Mouse (Mus musculus): ENCODE data around the gene Sox5. TPM values are rescaled to one million over a fixed set of nuclear protein-coding genes. Genes with fewer than 3 reads are reported as not detected.

The Sox5 gene
- polyA plus RNA-seq, 1 experiment from 2014 or later = 3.3 TPM

DNA sequence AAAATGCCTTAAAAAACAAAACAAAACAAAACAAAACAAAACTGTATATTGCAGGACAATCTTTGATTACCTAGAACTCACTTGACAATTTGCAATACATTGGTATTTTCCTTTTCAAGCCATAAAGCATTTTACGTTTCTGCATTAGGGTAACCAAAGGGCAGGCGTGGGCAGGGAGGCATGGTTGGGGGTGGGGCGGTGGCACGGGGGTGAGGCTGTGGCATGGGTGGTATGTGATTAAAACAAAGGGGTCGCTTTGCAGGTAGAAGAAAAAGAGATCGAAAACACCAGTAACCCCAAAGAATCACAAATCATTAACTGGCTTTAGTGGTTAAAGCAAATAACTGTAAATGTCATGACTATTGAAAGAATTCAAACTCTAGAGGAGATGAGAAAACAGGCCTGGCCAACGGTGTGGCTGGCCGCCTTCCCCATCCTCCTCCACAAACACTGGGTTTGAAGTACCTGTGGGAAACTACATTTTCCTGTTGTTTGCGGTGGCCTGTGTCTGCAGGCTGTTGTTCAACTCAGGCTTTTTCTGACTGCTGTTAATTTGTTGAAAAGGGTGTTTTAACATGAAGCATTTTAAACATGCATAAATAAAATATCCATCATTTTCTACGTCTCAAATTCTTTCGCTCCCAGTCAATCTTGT is 289.9 kb downstream of the Sox5 start:
- no peak for TF ChIP-seq CTCF (IDR thresholded peaks at IDR 0.05; ENCODE audit: low read depth)
- no peak overlapping the region for H3K4me3 ChIP-seq (ENCODE audit: low read depth, low read length)
- no peaks in the 10 kb centered on the region for H3K27me3 ChIP-seq (replicated peaks; ENCODE audit: control insufficient read depth, insufficient read depth, low read length)
- ATAC-seq = no peak
- 54% methylated on average over 11 of the region's 11 CpGs for WGBS
- no peak overlapping the region for H3K27ac ChIP-seq (ENCODE audit: low read depth, low read length)
- no peak overlapping the region for H3K9ac ChIP-seq (ENCODE audit: low read depth, low read length)
- H3K36me3 ChIP-seq (ENCODE audit: control insufficient read depth, insufficient read depth) = no peaks in the 10 kb centered on the region
- no peaks in the 10 kb centered on the region for H3K9me3 ChIP-seq (ENCODE audit: control insufficient read depth)
- H3K4me2 ChIP-seq (replicated peaks; ENCODE audit: low read depth) = no peak overlapping the region
- no peaks in the 10 kb centered on the region for H3K4me1 ChIP-seq (replicated peaks; ENCODE audit: control insufficient read depth, insufficient read depth, low read length)

DNA sequence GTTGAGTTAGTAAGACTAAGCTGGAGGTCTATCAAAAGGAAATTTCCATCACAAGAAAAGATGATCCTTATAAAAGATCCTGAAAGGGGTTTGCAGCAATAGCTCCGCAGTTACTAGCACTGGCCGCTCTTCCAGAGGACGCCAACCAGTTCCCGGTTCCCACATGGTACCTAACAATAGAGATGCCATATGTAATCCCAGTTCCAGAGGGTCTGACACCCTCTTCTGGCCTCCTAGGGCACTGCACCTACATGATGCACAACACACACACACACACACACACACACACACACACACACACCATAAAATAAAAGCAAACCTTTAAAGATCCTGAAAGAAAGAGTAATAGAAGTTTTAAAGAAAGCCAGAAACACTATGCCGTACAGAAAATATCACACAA is 290.9 kb downstream of the Sox5 start:
- WGBS = 98% methylated on average over 5 of the region's 5 CpGs
- Histone ChIP-seq H3K27ac (ENCODE audit: low read depth, low read length) (no peak overlapping the region), H3K36me3 (ENCODE audit: control insufficient read depth, insufficient read depth) (no peaks in the 10 kb centered on the region), H3K4me3 (ENCODE audit: low read depth, low read length) (no peak overlapping the region), H3K27me3 (replicated peaks; ENCODE audit: control insufficient read depth, insufficient read depth, low read length) (no peaks in the 10 kb centered on the region), H3K4me2 (replicated peaks; ENCODE audit: low read depth) (no peak overlapping the region), H3K4me1 (replicated peaks; ENCODE audit: control insufficient read depth, insufficient read depth, low read length) (no peaks in the 10 kb centered on the region), H3K9me3 (ENCODE audit: control insufficient read depth) (no peaks in the 10 kb centered on the region; the same call in 1 of the 2 replicates), H3K9ac (ENCODE audit: low read depth, low read length) (no peak overlapping the region)
- no peak for TF ChIP-seq CTCF (IDR thresholded peaks at IDR 0.05; ENCODE audit: low read depth)
- no peak for ATAC-seq

DNA sequence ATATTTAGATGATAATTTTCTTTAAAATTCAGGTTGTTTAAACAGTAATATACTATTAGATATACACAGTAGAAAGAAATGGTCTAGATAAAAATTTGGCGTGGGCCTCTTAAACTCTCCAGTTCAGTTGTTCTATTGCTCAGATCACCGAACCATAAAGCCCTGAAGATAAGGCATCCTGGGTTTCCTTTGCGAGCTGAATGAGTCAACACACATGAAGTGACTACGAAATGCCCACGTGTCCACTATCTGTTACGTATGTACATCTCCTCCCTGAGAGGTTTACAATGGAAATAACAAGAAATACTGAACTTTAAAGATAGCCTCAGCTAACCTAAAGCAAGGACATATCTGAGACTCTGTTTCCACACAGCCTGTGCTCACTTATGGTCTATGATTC is 296.2 kb downstream of the Sox5 start:
- no peak for ATAC-seq
- Histone ChIP-seq H3K9ac (ENCODE audit: low read depth, low read length) (no peak overlapping the region), H3K4me2 (replicated peaks; ENCODE audit: low read depth) (no peak overlapping the region), H3K4me1 (replicated peaks; ENCODE audit: control insufficient read depth, insufficient read depth, low read length) (no peaks in the 10 kb centered on the region), H3K36me3 (ENCODE audit: control insufficient read depth, insufficient read depth) (no peaks in the 10 kb centered on the region), H3K27ac (ENCODE audit: low read depth, low read length) (no peak overlapping the region), H3K9me3 (ENCODE audit: control insufficient read depth) (no peaks in the 10 kb centered on the region; the same call in 1 of the 2 replicates), H3K27me3 (replicated peaks; ENCODE audit: control insufficient read depth, insufficient read depth, low read length) (no peaks in the 10 kb centered on the region), H3K4me3 (ENCODE audit: low read depth, low read length) (no peak overlapping the region)
- no peak for TF ChIP-seq CTCF (IDR thresholded peaks at IDR 0.05; ENCODE audit: low read depth)
- WGBS = 57% methylated on average over 6 of the region's 6 CpGs

DNA sequence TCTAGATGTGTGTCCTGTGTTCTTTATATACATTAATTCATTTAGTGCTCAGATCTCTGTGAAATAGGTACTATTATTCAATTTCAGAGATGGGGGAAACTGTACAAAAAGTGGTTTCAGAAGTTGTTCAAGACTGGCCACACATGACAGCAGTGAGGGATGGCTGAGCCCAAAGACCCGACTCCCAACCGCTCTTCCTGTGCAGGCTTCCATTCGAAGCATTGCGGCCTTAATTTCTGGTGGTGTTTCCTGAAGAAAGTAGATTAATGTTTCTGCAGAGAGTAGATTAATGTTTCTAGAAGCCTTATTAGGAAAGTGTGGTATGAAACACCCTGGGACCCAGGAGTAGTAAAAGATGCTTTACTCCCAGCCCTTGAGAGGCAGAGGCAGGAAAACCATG is 298.6 kb downstream of the Sox5 start:
- Histone ChIP-seq H3K4me3 (ENCODE audit: low read depth, low read length) (no peak overlapping the region), H3K9ac (ENCODE audit: low read depth, low read length) (no peak overlapping the region), H3K27ac (ENCODE audit: low read depth, low read length) (no peak overlapping the region), H3K4me2 (replicated peaks; ENCODE audit: low read depth) (no peak overlapping the region), H3K36me3 (ENCODE audit: control insufficient read depth, insufficient read depth) (no peaks in the 10 kb centered on the region), H3K27me3 (replicated peaks; ENCODE audit: control insufficient read depth, insufficient read depth, low read length) (no peaks in the 10 kb centered on the region), H3K4me1 (replicated peaks; ENCODE audit: control insufficient read depth, insufficient read depth, low read length) (no peaks in the 10 kb centered on the region), H3K9me3 (ENCODE audit: control insufficient read depth) (no peaks in the 10 kb centered on the region; the same call in 1 of the 2 replicates)
- no peak for ATAC-seq
- 87% methylated on average over 4 of the region's 4 CpGs for WGBS
- no peak for TF ChIP-seq CTCF (IDR thresholded peaks at IDR 0.05; ENCODE audit: low read depth)

DNA sequence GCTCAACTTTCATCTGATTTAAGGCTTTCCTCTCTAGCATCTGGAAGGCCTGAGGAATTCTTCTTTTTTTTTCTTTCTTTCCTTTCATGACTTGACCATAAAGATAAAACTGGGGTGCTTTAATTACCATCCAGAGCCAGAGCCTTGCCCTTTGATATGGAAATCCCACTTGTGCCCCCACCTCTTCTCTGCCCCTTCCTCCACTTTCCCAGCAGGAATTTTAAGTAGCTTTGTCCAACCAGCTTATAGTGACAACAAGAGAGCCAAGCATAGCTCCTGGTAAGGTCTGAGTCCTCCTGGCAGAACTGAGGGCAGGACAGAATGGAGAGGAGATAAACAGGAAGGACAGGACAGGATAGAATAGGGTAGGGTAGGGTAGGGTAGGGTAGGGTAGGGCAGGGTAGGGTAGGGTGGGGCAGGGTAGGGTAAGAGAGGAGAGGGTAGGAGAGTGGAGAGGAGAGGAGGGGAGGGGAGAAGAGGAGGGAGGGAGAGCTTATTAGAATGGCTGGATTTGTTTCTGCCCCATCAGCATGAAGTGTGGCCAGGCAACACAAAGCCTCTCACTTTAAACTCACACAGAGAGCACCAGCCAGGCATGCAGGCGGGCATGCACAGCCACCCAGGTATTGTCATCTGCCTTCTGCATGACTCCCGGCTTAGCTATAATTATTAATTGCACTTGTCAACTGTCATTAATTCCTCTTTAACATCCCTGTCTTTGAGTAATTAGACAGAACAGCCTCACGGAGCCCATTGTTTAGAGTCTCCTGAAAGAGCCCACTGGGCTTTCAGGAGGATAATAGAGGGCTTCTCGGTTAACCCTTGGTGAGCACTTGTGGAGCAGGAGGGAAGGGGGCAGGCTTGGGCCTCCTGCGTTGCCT is 300.9 kb downstream of the Sox5 start:
- Histone ChIP-seq H3K4me2 (replicated peaks; ENCODE audit: low read depth) (no peak overlapping the region), H3K27me3 (replicated peaks; ENCODE audit: control insufficient read depth, insufficient read depth, low read length) (no peaks in the 10 kb centered on the region), H3K4me1 (replicated peaks; ENCODE audit: control insufficient read depth, insufficient read depth, low read length) (no peaks in the 10 kb centered on the region), H3K27ac (ENCODE audit: low read depth, low read length) (no peak overlapping the region), H3K4me3 (ENCODE audit: low read depth, low read length) (no peak overlapping the region), H3K36me3 (ENCODE audit: control insufficient read depth, insufficient read depth) (no peaks in the 10 kb centered on the region), H3K9ac (ENCODE audit: low read depth, low read length) (no peak overlapping the region), H3K9me3 (ENCODE audit: control insufficient read depth) (no peaks in the 10 kb centered on the region)
- WGBS = 48% methylated on average over 5 of the region's 5 CpGs
- ATAC-seq = no peak
- TF ChIP-seq CTCF (IDR thresholded peaks at IDR 0.05; ENCODE audit: low read depth) = no peak

DNA sequence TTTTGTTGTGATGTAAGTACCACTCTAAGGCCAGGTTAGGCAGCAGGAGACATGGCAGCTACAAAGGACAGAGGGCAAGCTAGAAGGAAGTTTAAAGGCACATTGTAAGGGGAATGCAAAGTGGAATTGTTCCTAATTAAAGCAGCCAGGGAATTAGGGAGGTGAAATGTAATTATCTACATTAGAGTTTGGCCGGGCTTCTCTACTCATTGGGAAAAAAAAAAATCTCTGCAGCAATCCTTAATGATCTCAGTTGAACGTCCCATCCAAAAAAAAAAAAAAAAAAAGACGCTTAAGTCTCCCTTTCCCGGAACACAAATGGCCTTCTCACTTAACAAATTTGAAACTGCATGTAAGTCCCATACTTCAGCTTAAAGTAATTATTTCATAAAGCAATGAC is 301.9 kb downstream of the Sox5 start:
- ATAC-seq = no peak
- Histone ChIP-seq H3K27me3 (replicated peaks; ENCODE audit: control insufficient read depth, insufficient read depth, low read length) (no peaks in the 10 kb centered on the region), H3K27ac (ENCODE audit: low read depth, low read length) (no peak overlapping the region), H3K4me3 (ENCODE audit: low read depth, low read length) (no peak overlapping the region), H3K36me3 (ENCODE audit: control insufficient read depth, insufficient read depth) (no peaks in the 10 kb centered on the region), H3K9me3 (ENCODE audit: control insufficient read depth) (no peaks in the 10 kb centered on the region), H3K4me1 (replicated peaks; ENCODE audit: control insufficient read depth, insufficient read depth, low read length) (no peaks in the 10 kb centered on the region), H3K4me2 (replicated peaks; ENCODE audit: low read depth) (no peak overlapping the region), H3K9ac (ENCODE audit: low read depth, low read length) (no peak overlapping the region)
- TF ChIP-seq CTCF (IDR thresholded peaks at IDR 0.05; ENCODE audit: low read depth) = no peak
- WGBS = 64% methylated on average over 4 of the region's 4 CpGs

Measured in intestine, postnatal 0 days (tissue).